Mouse (Mus musculus): ENCODE measurements around the gene Tmsb15l. TPM values are rescaled to one million over a fixed set of nuclear protein-coding genes. Genes with fewer than 3 reads are reported as not detected.

Tmsb15l gene
- total RNA-seq, 2 experiments from 2014 or later, result 0.94 TPM; not detected in 1

Other genes with a start within 250 kb of the Tmsb15l start
- 100 to 1,000 TPM; 149 to 161 TPM for gene Morf4l2, start 233.2 kb downstream of the Tmsb15l start, total RNA-seq (2021)
- not detected for gene Glra4, start 196.7 kb downstream of the Tmsb15l start, total RNA-seq (2021)
- 10 to 100 TPM in 1 of 2 experiments, 1 to 10 TPM in 1; 5.6 to 14.5 TPM for gene Plp1, start 154.2 kb downstream of the Tmsb15l start, total RNA-seq (2021)
- under 1 TPM; 0.13 to 0.16 TPM for gene Rab9b, start 108.1 kb downstream of the Tmsb15l start, total RNA-seq (2021)
- gene H2bfm, start 49.5 kb downstream of the Tmsb15l start, total RNA-seq (2021), result not detected
- gene Tmsb15b2, start 1.4 kb downstream of the Tmsb15l start, total RNA-seq (2021), result 1 to 10 TPM; 7.3 to 9.3 TPM
- gene Tmsb15b1, start within 50 bp of the Tmsb15l start, total RNA-seq (2021), result 1 to 10 TPM; 1.8 to 4.9 TPM
- gene Zcchc18, start 16.3 kb upstream of the Tmsb15l start, total RNA-seq (2021), result under 1 TPM in 1 of 2 experiments, not detected in 1; 0.16 TPM
- 1 to 10 TPM; 2.9 to 4.2 TPM for gene Slc25a53, start 61.4 kb upstream of the Tmsb15l start, total RNA-seq (2021)
- 1 to 10 TPM; 3.6 to 3.7 TPM for gene Fam199x, start 72.7 kb upstream of the Tmsb15l start, total RNA-seq (2021)
- gene Esx1, start 145.2 kb upstream of the Tmsb15l start, total RNA-seq (2021), result not detected